Comparison of ENCODE assay signal across 8 mouse cellular contexts in genomic region chr4:72201521-72201991, GRCm38 (mm10). TPM values are rescaled to one million over a fixed set of nuclear protein-coding genes. Genes with fewer than 3 reads are reported as not detected.
DNase-seq lines count a peak whose midpoint lies in the region; ATAC-seq and TF ChIP-seq lines count a peak whose summit lies in the region.

No protein-coding gene starts in this region.

- peak overlapping the region; percentile 78 for H3K4me3 ChIP-seq in hindbrain, postnatal 0 days (ENCODE audit: low read length)
- peak overlapping the region; percentile 84 for H3K4me3 ChIP-seq in limb, embryonic 14.5 days (replicated peaks; ENCODE audit: low read length)
- peak overlapping the region; percentile 72 for H3K4me3 ChIP-seq in midbrain, embryonic 12.5 days

- under 1% methylated on average over 24 of the region's 24 CpGs for WGBS in hindbrain, postnatal 0 days
- WGBS in limb, embryonic 14.5 days, result under 1% methylated on average over 24 of the region's 24 CpGs
- under 1% methylated on average over 24 of the region's 24 CpGs for WGBS in midbrain, embryonic 12.5 days

- H3K4me2 ChIP-seq in hindbrain, postnatal 0 days (ENCODE audit: low read depth, low read length), result peak overlapping the region; percentile 78
- peak overlapping the region; percentile 54 for H3K4me2 ChIP-seq in limb, embryonic 14.5 days (replicated peaks; ENCODE audit: low read depth, low read length, severe bottlenecking)
- H3K4me2 ChIP-seq in midbrain, embryonic 12.5 days (replicated peaks), result peak overlapping the region; percentile 77

- peak; percentile 19 to 33 for DNase-seq in spleen, adult 18-20 months
- DNase-seq in spleen, adult 12 weeks (ENCODE audit: low spot score), result no peak
- peak; percentile 32 to 55 for DNase-seq in cerebellum, postnatal 36 days
- DNase-seq in gastrocnemius, adult 8-10 months (ENCODE audit: low spot score in 2 of 2), result peak; percentile 13 to 20
- DNase-seq in hindbrain, postnatal 0 days (ENCODE audit: low spot score), result peak; percentile 62
- peak; percentile 63 for DNase-seq in limb, embryonic 14.5 days (ENCODE audit: low spot score)
- peak; percentile 61 for DNase-seq in testis, postnatal 10 days (ENCODE audit: low spot score)

- H3K27me3 ChIP-seq in hindbrain, postnatal 0 days (ENCODE audit: insufficient read depth, low read length), result no peaks in the 10 kb centered on the region
- H3K27me3 ChIP-seq in limb, embryonic 14.5 days (ENCODE audit: control insufficient read depth, insufficient read depth, low read length), result no peaks in the 10 kb centered on the region
- peaks cover 19% of the 10 kb centered on the region for H3K27me3 ChIP-seq in midbrain, embryonic 12.5 days

- peak overlapping the region; percentile 90; the same call in 1 of the 2 replicates for H3K27ac ChIP-seq in hindbrain, postnatal 0 days
- peak overlapping the region; percentile 86 for H3K27ac ChIP-seq in limb, embryonic 14.5 days (replicated peaks; ENCODE audit: low read depth, low read length)
- H3K27ac ChIP-seq in midbrain, embryonic 12.5 days (replicated peaks), result peak overlapping the region; percentile 67; the same call in 1 of the 2 replicates

- H3K9ac ChIP-seq in hindbrain, postnatal 0 days (replicated peaks; ENCODE audit: low read length), result peak overlapping the region; percentile 71
- peak overlapping the region; percentile 63 for H3K9ac ChIP-seq in limb, embryonic 14.5 days (ENCODE audit: low read depth, low read length, severe bottlenecking)
- H3K9ac ChIP-seq in midbrain, embryonic 12.5 days (replicated peaks), result peak overlapping the region; percentile 41

- TF ChIP-seq CTCF in hindbrain, postnatal 0 days (IDR thresholded peaks at IDR 0.05; ENCODE audit: low read depth), result peak; percentile 22; the same call in 1 of the 2 replicates

- H3K36me3 ChIP-seq in hindbrain, postnatal 0 days (ENCODE audit: insufficient read depth, low read length), result no peaks in the 10 kb centered on the region
- H3K36me3 ChIP-seq in limb, embryonic 14.5 days (ENCODE audit: control insufficient read depth, insufficient read depth, low read length), result no peaks in the 10 kb centered on the region
- no peaks in the 10 kb centered on the region for H3K36me3 ChIP-seq in midbrain, embryonic 12.5 days

- H3K4me1 ChIP-seq in hindbrain, postnatal 0 days (ENCODE audit: insufficient read depth, low read length), result 0 out of 2 replicates have a peak, but pooled peaks cover 6% of the 10 kb centered on the region
- H3K4me1 ChIP-seq in limb, embryonic 14.5 days (ENCODE audit: control insufficient read depth, insufficient read depth, low read length), result peaks cover 18% of the 10 kb centered on the region
- peaks cover 33% of the 10 kb centered on the region for H3K4me1 ChIP-seq in midbrain, embryonic 12.5 days

- no peaks in the 10 kb centered on the region for H3K9me3 ChIP-seq in hindbrain, postnatal 0 days (ENCODE audit: low read length)
- H3K9me3 ChIP-seq in limb, embryonic 14.5 days (ENCODE audit: control insufficient read depth, low read length), result no peaks in the 10 kb centered on the region
- H3K9me3 ChIP-seq in midbrain, embryonic 12.5 days, result no peaks in the 10 kb centered on the region

- TF ChIP-seq POLR2A in limb, embryonic 14.5 days (IDR thresholded peaks at IDR 0.05; ENCODE audit: borderline replicate concordance, extremely low read depth, insufficient read depth, insufficient read length), result no peak

- ATAC-seq in hindbrain, postnatal 0 days, result no peak
- peak; percentile 1; the same call in 1 of the 2 replicates for ATAC-seq in limb, embryonic 14.5 days (ENCODE audit: low FRiP score, low read depth)
- no peak for ATAC-seq in midbrain, embryonic 12.5 days (ENCODE audit: low FRiP score, low read depth)

RNA-seq across cellular contexts. Expression of gene Tle1, which starts 0.8 kb away (rescaled TPM):
- 10 to 100 TPM; 16.1 to 25.6 (median 17.8) TPM for total RNA-seq in gastrocnemius, adult 8-10 months (2022)
- 95.0 and 96.2 TPM in 2 replicates for total RNA-seq in hindbrain, postnatal 0 days (2014; rRNA removed)
- polyA plus RNA-seq in hindbrain, postnatal 0 days (2015; fragmentation: Nextera tagmentation; extraction: Ambion mirVana), result 23.8 and 24.4 TPM in 2 replicates
- 62.9 and 83.9 TPM in 2 replicates for polyA plus RNA-seq in limb, embryonic 14.5 days (2012; rRNA removed)
- polyA plus RNA-seq in limb, embryonic 14.5 days (2014; fragmentation: Nextera tagmentation; extraction: Ambion mirVana), result 33.3 and 41.1 TPM in 2 replicates
- polyA plus RNA-seq in midbrain, embryonic 12.5 days (2016; fragmentation: Nextera tagmentation; extraction: Ambion mirVana), result 65.3 and 66.8 TPM in 2 replicates
